Mouse (Mus musculus) limb, embryonic 12.5 days (tissue): ENCODE results near the gene Cfp. TPM values are rescaled to one million over a fixed set of nuclear protein-coding genes. Genes with fewer than 3 reads are reported as not detected.

Experiments
- ATAC-seq: fragments of 200-750 bp; cut with Nextera tagmentation; 2 replicates; pipeline ENCODE4 v1.8.0; 2017; ENCODE audit warnings: low read depth, moderate TSS enrichment; ENCODE audit not compliant: insufficient number of reproducible peaks, insufficient read depth, low FRiP score, low TSS enrichment
- H3K27ac ChIP-seq: fragments of 300-500 bp; sonication (generic); 2 replicates; pipeline ENCODE4 v1.5.1; 2016; ENCODE audit warnings: mild to moderate bottlenecking, moderate library complexity
- H3K27me3 ChIP-seq: fragments of 300-500 bp; sonication (generic); 2 replicates; pipeline ENCODE4 v1.6.1; 2016; ENCODE audit warnings: mild to moderate bottlenecking, moderate library complexity
- H3K36me3 ChIP-seq: fragments of 300-500 bp; sonication (generic); 2 replicates; pipeline ENCODE4 v1.6.1; 2016; ENCODE audit warnings: mild to moderate bottlenecking, moderate library complexity
- H3K4me1 ChIP-seq: fragments of 300-500 bp; sonication (generic); replicated peaks from 2 replicates; pipeline ENCODE4 v1.6.1; 2016
- H3K4me2 ChIP-seq: fragments of 300-500 bp; sonication (generic); 2 replicates; pipeline ENCODE4 v1.6.1; 2016; ENCODE audit warnings: mild to moderate bottlenecking, moderate library complexity
- H3K4me3 ChIP-seq: fragments of 300-500 bp; sonication (generic); replicated peaks from 2 replicates; pipeline ENCODE4 v1.5.1; 2016; ENCODE audit warnings: mild to moderate bottlenecking
- H3K9ac ChIP-seq: fragments of 300-500 bp; sonication (generic); replicated peaks from 2 replicates; pipeline ENCODE4 v1.6.1; 2016; ENCODE audit warnings: mild to moderate bottlenecking, moderate library complexity
- H3K9me3 ChIP-seq: fragments of 300-500 bp; sonication (generic); 2 replicates; pipeline ENCODE4 v1.6.1; 2016; ENCODE audit warnings: mild to moderate bottlenecking, moderate library complexity
- WGBS: fragments of 180-500 bp; shearing (Covaris S2); methylation state at CpG from one replicate; pipeline ENCODE4 v1.1.7; 2016; 5-methylcytosine and 5-hydroxymethylcytosine counted together
- polyA plus RNA-seq: library from polyadenylated mRNA; unstranded; fragments of >200 nt; fragmentation: Nextera tagmentation; extraction: Ambion mirVana; gene quantifications from 2 replicates; pipeline ENCODE4 v1.2.1, GENCODE M21; 2016

Gene Cfp
- polyA plus RNA-seq = 2.9 and 3.6 TPM in 2 replicates

DNA sequence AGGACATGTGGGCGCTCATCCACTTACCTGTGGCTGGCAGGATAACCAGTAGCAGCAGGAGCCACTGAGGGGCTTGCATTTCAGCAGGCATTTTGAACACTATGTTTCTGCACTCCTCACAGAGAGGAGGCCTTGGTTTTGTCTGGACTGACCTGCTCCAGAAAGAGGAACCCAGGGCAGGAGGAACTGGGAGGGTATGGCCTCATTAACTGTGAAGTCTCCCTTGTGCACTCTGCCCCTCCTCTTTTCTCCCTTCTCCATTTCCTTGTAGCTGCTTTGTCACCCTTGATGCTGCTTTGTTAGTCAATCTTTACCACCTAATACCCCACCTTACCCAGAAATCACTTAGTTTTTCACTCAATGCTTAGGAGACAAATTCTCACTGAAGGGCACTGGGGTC lies at the start of gene Cfp:
TSS of gene Cfp (minus strand) at position 192 of the 400 bp plus-strand sequence.
- Histone ChIP-seq H3K4me2 (no peak within 1 kb of the TSS), H3K9ac (no peak within 1 kb of the TSS), H3K4me3 (no peak within 1 kb of the TSS), H3K27ac (no peak within 1 kb of the TSS), H3K36me3 (peaks cover 46% of the 10 kb centered on the region), H3K9me3 (no peaks in the 10 kb centered on the region), H3K4me1 (no peaks in the 10 kb centered on the region), H3K27me3 (no peaks in the 10 kb centered on the region)
- 89% methylated on average over 1 of the region's 1 CpGs for WGBS
- ATAC-seq = no peak

DNA sequence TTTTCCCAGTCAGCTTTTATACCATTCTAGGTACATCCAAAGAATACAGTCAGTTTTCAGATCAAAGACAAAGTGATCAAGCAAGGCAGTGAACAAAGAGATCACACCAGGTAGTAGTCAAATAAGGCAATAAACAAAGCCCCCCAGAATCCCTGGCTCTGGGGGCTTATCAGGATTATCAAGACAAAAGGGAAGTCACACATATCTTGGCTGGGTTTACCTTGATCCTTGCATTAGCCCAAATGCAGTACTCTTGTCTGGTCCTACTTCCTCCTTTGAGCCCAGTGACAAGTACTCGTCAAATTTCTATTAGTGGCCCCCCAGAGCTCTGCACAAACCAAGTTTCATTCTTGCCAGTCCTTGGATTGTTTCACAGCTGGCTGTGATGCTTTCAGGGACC lies 49.5 kb upstream of the Cfp start:
- no peak overlapping the region for H3K4me3 ChIP-seq
- 0 out of 2 replicates have a peak, but pooled peaks cover 6% of the 10 kb centered on the region for H3K36me3 ChIP-seq
- no peak overlapping the region for H3K27ac ChIP-seq
- H3K27me3 ChIP-seq = no peaks in the 10 kb centered on the region
- H3K4me1 ChIP-seq = no peaks in the 10 kb centered on the region
- no peak overlapping the region for H3K4me2 ChIP-seq
- no peak for ATAC-seq
- H3K9ac ChIP-seq = no peak overlapping the region
- WGBS = 67% methylated on average over 1 of the region's 1 CpGs
- H3K9me3 ChIP-seq = no peaks in the 10 kb centered on the region

DNA sequence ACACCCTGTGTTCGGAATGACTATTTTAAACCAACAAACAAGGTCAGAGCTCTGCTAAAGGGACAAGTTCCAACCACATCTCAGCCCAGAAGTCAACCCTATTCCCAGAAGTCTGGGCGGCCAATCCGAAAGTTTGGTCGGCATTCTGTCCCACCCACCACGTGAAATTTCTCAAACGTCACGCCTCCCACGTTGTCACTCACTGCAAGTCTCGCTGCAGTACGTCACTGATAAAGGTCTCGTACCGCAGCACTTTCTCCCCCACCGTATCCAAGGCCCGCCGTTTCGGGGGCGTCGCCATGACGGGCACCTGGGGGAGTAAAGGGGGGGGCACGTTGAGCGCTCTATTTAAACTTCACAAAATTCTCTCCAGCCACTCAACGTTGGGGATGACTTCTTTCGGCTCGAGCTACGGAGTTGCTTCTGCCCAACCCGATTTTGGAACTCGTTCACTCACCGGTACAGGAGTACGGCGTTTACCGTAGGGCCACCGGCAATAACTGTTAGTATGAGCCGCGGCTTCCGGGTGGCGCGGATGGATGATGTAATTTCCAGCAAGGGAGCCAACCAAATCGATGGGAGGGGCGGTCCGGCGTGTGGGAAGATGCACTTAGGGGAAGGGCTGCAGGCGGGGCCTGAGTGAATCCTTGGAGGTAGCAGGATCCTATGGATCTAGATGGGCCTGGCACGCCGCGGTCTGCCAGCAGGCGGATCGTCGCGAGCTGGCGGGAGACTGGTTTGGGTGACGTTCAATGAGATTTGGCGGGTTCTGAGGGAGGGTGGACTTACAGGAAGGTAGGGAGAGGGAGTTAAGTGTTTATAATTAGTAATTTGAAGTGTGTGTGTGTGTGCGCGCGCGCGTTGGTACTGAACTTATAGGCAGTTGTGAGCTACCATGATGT lies 30.4 kb upstream of the Cfp start, which contains the start of gene Uxt:
TSS of gene Uxt (minus strand) at position 541 of the 902 bp plus-strand sequence.
- no peaks in the 10 kb centered on the region for H3K27me3 ChIP-seq
- peak within 1 kb of the TSS; percentile 52 for H3K4me2 ChIP-seq
- no peaks in the 10 kb centered on the region; the same call in 1 of the 2 replicates for H3K36me3 ChIP-seq
- ATAC-seq = peak; percentile 92
- H3K9ac ChIP-seq = peak within 1 kb of the TSS; percentile 42; the same call in 1 of the 2 replicates
- H3K4me3 ChIP-seq = peak within 1 kb of the TSS; percentile 49
- 22% methylated on average over 57 of the region's 57 CpGs for whole genome bisulfite sequencing
- H3K4me1 ChIP-seq = no peaks in the 10 kb centered on the region; the same call in 1 of the 2 replicates
- H3K9me3 ChIP-seq = no peaks in the 10 kb centered on the region
- peak within 1 kb of the TSS; percentile 56; the same call in 1 of the 2 replicates for H3K27ac ChIP-seq

DNA sequence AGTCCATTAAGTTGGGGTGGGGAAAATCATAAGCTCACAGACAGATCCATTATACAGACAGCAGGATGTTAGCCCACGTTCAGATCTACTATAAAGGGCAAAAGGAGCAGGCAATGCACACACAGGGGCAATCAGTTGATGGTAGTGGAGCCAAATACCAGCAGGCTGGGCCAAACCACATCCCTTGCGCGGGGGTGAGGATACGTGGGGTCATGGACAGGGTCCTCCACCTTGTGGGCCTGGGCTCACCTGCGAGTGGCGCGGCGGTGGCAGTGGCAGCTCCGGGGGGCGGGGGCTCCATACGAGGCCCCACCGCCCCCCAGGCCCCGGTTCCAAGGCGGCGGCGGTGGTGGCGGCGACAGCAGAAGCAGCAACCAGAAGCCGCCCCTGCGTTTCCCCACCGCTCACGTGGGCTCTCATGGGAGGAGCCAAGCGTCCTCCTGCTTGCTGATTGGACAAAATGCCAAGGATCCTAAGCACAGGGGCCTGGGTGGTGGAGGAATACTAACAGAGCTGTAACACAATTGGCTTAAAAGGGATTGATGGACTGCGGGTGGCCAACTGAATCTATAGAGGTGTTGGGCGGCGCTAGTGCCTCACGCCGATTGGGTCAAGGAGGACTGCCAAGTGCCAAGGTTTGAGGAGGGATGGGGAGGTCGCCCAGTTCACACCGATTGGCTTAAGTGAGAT lies 19.0 kb upstream of the Cfp start, which contains the start of gene Elk1:
TSS of gene Elk1 (minus strand) at position 418 of the 690 bp plus-strand sequence.
- WGBS = 18% methylated on average over 30 of the region's 30 CpGs

DNA sequence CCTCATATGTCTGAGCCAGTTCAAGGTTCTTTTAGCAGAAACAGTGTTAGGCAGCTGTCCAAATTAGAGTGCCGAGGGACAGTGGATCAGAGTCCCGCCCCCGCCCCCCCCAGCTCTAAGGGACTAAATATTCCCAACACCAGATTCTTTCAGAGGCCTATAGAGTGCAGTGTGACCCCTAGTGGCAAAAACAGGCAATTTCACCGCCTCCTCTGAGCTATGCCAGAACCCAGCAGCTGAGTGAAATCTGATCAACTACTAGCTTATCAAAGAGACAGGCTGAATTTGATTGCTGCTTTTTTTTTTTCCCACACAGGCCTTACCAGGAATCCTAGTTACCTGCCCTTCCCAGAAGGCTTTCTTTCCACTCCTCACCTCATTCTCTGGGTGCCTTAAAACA lies 14.7 kb upstream of the Cfp start:
- H3K4me2 ChIP-seq = no peak overlapping the region
- H3K4me3 ChIP-seq = no peak overlapping the region
- H3K27me3 ChIP-seq = no peaks in the 10 kb centered on the region
- 15% methylated on average over 4 of the region's 4 CpGs for WGBS
- no peaks in the 10 kb centered on the region for H3K36me3 ChIP-seq
- H3K9ac ChIP-seq = no peak overlapping the region
- no peaks in the 10 kb centered on the region for H3K9me3 ChIP-seq
- ATAC-seq = no peak
- no peaks in the 10 kb centered on the region for H3K4me1 ChIP-seq
- no peak overlapping the region for H3K27ac ChIP-seq

More for the DNA sequence above, 19.0 kb upstream of the Cfp start, which contains the start of gene Elk1:
- H3K4me1 ChIP-seq = no peaks in the 10 kb centered on the region
- H3K27ac ChIP-seq = 0 out of 2 replicates have a peak within 1 kb of the TSS, but pooled peaks have one; percentile 12
- peak; percentile 99 for ATAC-seq
- peak within 1 kb of the TSS; percentile 49 for H3K4me2 ChIP-seq
- H3K36me3 ChIP-seq = no peaks in the 10 kb centered on the region
- H3K9me3 ChIP-seq = no peaks in the 10 kb centered on the region
- H3K4me3 ChIP-seq = peak within 1 kb of the TSS; percentile 60
- peak within 1 kb of the TSS; percentile 60 for H3K9ac ChIP-seq
- H3K27me3 ChIP-seq = no peaks in the 10 kb centered on the region

DNA sequence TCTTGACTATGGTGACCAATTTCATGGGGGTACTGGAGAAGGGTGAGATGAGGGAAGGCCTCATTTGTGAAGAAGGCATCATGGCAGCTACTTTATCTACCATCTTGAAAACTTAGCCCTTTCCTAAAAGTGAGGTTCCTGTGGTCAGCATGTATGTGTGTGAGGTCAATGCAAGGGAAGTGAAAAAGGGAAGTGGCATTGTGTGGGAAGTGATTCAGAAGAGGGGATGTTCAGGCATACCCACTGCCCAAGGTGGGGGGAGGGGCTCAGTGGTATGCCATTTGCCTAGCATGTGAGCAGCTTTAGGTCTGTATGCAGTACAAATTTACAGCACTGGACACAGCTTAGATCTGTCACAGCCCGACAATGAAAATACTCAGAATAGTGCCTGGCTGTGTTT lies 608 bp upstream of the Cfp start:
- Histone ChIP-seq H3K4me1 (no peaks in the 10 kb centered on the region), H3K27me3 (no peaks in the 10 kb centered on the region), H3K9me3 (no peaks in the 10 kb centered on the region), H3K9ac (no peak overlapping the region), H3K27ac (no peak overlapping the region), H3K36me3 (peaks cover 51% of the 10 kb centered on the region), H3K4me2 (no peak overlapping the region), H3K4me3 (no peak overlapping the region)
- 84% methylated on average over 1 of the region's 1 CpGs for WGBS
- ATAC-seq = no peak

DNA sequence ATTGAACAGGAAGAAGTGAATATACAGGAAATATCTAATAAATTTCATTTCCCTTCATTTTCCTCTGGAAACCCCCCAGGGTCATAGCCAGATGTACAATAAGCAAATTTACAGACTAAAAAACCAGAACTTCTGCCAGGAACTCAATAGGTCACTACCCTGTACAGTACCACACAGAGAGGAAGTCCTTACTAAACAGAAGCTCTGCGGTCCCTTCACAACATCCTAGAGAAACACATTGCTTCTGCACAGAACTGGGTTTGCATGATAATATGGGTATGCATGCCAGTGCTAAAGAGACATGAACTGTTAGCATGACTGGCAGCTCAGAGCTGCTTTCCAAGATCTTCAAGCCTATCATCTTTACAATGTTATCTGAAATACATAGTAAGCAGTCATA lies 1.5 kb downstream of the Cfp start:
- WGBS = 81% methylated on average over 1 of the region's 1 CpGs
- no peak overlapping the region for H3K9ac ChIP-seq
- no peak for ATAC-seq
- H3K4me3 ChIP-seq = no peak overlapping the region
- peaks cover 32% of the 10 kb centered on the region for H3K36me3 ChIP-seq
- no peaks in the 10 kb centered on the region for H3K4me1 ChIP-seq
- no peaks in the 10 kb centered on the region for H3K27me3 ChIP-seq
- H3K4me2 ChIP-seq = no peak overlapping the region
- H3K9me3 ChIP-seq = no peaks in the 10 kb centered on the region
- no peak overlapping the region for H3K27ac ChIP-seq

DNA sequence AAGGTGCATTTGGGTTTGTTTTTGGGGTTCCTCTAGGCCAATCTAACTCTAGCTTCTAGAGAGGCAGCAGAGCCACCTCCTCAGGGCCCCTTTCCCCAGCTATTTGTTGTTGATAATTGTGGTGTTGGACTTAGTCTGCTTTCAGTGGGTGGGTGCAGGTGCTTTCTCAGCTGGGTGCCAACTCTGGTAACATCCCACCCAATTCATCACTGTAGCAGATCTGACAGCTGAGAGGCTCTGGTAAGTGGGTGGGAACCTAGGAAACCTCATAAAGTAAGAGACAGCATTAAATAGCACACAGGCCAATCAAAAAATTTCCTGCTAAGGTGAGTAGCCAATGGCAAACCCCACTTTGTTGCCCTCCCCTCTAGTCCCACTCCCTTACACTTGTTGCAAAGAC lies 6.4 kb downstream of the Cfp start:
- no peak overlapping the region for H3K9ac ChIP-seq
- no peaks in the 10 kb centered on the region for H3K9me3 ChIP-seq
- H3K36me3 ChIP-seq = peaks cover 24% of the 10 kb centered on the region
- ATAC-seq = no peak
- no peaks in the 10 kb centered on the region for H3K4me1 ChIP-seq
- H3K27ac ChIP-seq = no peak overlapping the region
- no peak overlapping the region for H3K4me3 ChIP-seq
- H3K4me2 ChIP-seq = no peak overlapping the region
- peaks cover 7% of the 10 kb centered on the region; the same call in 1 of the 2 replicates for H3K27me3 ChIP-seq

DNA sequence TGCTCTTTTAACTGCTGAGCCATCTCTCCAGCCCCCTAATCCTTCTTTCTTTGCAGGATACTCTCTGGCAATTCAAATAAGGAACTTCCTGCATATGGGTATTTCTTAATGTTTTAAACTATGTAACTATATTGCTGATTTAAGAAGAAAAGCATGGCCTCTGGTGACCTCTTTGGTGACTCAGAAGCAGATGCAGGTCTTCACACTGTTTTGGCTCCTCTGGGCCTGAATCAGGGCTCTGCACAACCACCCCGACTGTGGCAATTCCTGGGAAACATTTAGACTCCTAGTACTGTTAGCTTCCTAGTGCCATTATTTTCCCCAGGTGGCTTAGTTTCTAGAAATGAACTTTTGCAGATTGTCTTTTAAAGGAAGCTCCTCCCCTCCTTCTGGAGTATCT lies 7.8 kb downstream of the Cfp start:
- Histone ChIP-seq H3K27me3 (peaks cover 14% of the 10 kb centered on the region; the same call in 1 of the 2 replicates), H3K4me2 (no peak overlapping the region), H3K9me3 (no peaks in the 10 kb centered on the region), H3K4me3 (no peak overlapping the region), H3K27ac (no peak overlapping the region), H3K4me1 (no peaks in the 10 kb centered on the region), H3K9ac (no peak overlapping the region), H3K36me3 (peaks cover 16% of the 10 kb centered on the region)
- no peak for ATAC-seq
- 73% methylated on average over 1 of the region's 1 CpGs for WGBS

DNA sequence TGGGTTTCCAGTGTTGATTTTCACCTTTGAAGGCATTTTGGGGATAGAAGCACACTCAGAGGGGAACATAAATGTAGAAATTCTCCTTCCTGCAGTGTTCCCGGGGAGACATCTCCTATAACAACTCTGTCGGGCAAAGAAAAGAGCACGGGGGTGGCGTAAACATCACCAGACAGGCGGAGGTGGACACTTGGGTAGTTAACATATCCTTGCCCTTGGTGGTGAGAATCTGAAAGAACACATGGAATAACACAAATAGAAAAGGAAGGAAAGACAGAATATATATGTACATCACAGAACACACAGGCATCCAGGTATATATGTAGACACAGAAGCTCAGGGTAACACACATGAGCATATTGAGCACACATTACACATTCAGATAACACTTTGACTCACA lies 10.0 kb downstream of the Cfp start:
- 0 out of 2 replicates have a peak, but pooled peaks have one; percentile 15 for ATAC-seq
- no peak overlapping the region for H3K9ac ChIP-seq
- H3K4me3 ChIP-seq = 0 out of 2 replicates have a peak overlapping the region, but pooled peaks have one; percentile 39
- peak overlapping the region; percentile 62 for H3K4me2 ChIP-seq
- H3K27me3 ChIP-seq = peaks cover 14% of the 10 kb centered on the region; the same call in 1 of the 2 replicates
- H3K36me3 ChIP-seq = no peaks in the 10 kb centered on the region
- 47% methylated on average over 5 of the region's 5 CpGs for WGBS
- no peaks in the 10 kb centered on the region for H3K4me1 ChIP-seq
- no peak overlapping the region for H3K27ac ChIP-seq
- H3K9me3 ChIP-seq = no peaks in the 10 kb centered on the region

DNA sequence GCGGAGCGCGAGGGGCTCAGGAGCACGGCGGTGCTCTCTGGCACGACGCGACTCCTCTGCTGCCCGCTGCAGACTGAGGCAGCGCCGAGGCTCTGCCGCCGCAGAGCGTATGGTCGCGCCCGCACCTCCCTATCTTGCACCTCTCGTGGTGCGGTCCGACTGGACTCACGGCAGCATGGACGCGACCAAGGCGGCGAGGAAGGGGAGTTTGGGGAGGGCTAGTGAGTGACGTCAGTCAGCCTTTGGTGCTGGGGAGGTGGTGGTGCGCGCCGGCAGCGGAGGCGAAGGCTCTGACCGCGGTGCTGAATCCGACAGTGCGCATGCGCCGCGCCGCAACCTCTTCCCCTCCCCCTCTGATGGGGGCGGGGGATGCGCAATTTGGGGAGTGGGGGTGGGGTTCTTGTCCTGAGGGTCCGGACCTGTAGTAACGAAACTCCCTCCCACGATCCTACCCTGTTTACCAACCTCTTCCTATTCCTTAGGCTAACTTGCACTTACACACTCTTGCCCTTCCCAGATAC lies 10.5 kb downstream of the Cfp start, which contains the start of gene Syn1:
TSS of gene Syn1 (minus strand) at position 161 of the 521 bp plus-strand sequence.
- Histone ChIP-seq H3K4me3 (peak within 1 kb of the TSS; percentile 39), H3K9ac (no peak within 1 kb of the TSS), H3K4me1 (no peaks in the 10 kb centered on the region), H3K4me2 (peak within 1 kb of the TSS; percentile 62), H3K27me3 (peaks cover 14% of the 10 kb centered on the region; the same call in 1 of the 2 replicates), H3K36me3 (no peaks in the 10 kb centered on the region), H3K27ac (no peak within 1 kb of the TSS), H3K9me3 (no peaks in the 10 kb centered on the region)
- 11% methylated on average over 37 of the region's 44 CpGs for WGBS
- ATAC-seq = peak; percentile 94
